Mouse (Mus musculus) forebrain, embryonic 15.5 days (tissue): Measurements from ENCODE around the gene Pafah1b3. TPM values are rescaled to one million over a fixed set of nuclear protein-coding genes. Genes with fewer than 3 reads are reported as not detected.

Experiments
- polyA plus RNA-seq: library from polyadenylated mRNA; unstranded; fragments of >200 nt; fragmentation: Nextera tagmentation; extraction: Ambion mirVana; gene quantifications from 2 replicates; pipeline ENCODE4 v1.2.1, GENCODE M21; 2015

Gene Pafah1b3
- polyA plus RNA-seq, 1 experiment from 2014 or later = 521 TPM

Other genes with a start within 250 kb of the Pafah1b3 start
- gene Grik5, start 225.6 kb downstream of the Pafah1b3 start, polyA plus RNA-seq = 15.9 and 17.1 TPM in 2 replicates
- gene Zfp574, start 225.4 kb downstream of the Pafah1b3 start, polyA plus RNA-seq = 35.8 and 40.8 TPM in 2 replicates
- 17.4 and 17.5 TPM in 2 replicates for gene Pou2f2, start 118.3 kb downstream of the Pafah1b3 start, polyA plus RNA-seq
- 17.7 and 18.0 TPM in 2 replicates for gene Dedd2, start 77.4 kb downstream of the Pafah1b3 start, polyA plus RNA-seq
- 1.9 and 2.0 TPM in 2 replicates for gene Zfp526, start 76.6 kb downstream of the Pafah1b3 start, polyA plus RNA-seq
- 16.2 and 17.4 TPM in 2 replicates for gene Gsk3a, start 60.1 kb downstream of the Pafah1b3 start, polyA plus RNA-seq
- 4.8 and 5.5 TPM in 2 replicates for gene Erf, start 47.2 kb downstream of the Pafah1b3 start, polyA plus RNA-seq
- gene Cic, start 30.3 kb downstream of the Pafah1b3 start, polyA plus RNA-seq = 53.2 and 54.4 TPM in 2 replicates
- gene Prr19, start 3.4 kb upstream of the Pafah1b3 start, polyA plus RNA-seq = 1.6 and 2.1 TPM in 2 replicates
- gene Tmem145, start 8.1 kb upstream of the Pafah1b3 start, polyA plus RNA-seq = 30.9 and 32.3 TPM in 2 replicates
- gene Megf8, start 19.2 kb upstream of the Pafah1b3 start, polyA plus RNA-seq = 22.3 and 23.3 TPM in 2 replicates
- gene Cnfn, start 71.7 kb upstream of the Pafah1b3 start, polyA plus RNA-seq = not detected in 2 replicates
- gene Lipe, start 100.7 kb upstream of the Pafah1b3 start, polyA plus RNA-seq = 15.4 and 16.1 TPM in 2 replicates
- gene Cxcl17, start 114.9 kb upstream of the Pafah1b3 start, polyA plus RNA-seq = 0.39 and 0.60 TPM in 2 replicates
- gene Ceacam1, start 179.6 kb upstream of the Pafah1b3 start, polyA plus RNA-seq = 0.55 and 0.92 TPM in 2 replicates
- gene Ceacam2, start 241.9 kb upstream of the Pafah1b3 start, polyA plus RNA-seq = 0.10 and 0.23 TPM in 2 replicates